Mouse (Mus musculus) testis, adult 2 months (tissue): ENCODE results near the gene Churc1.

Experiments
- CTCF ChIP-seq: fragments of 200-500 bp; IDR thresholded peaks from 2 replicates; pipeline ENCODE4 v1.5.1; 2012; ENCODE audit warnings: low read depth, mild to moderate bottlenecking, inconsistent platforms, low read length, moderate library complexity; ENCODE audit not compliant: control insufficient read depth, insufficient read depth, insufficient replicate concordance
- POLR2A ChIP-seq: fragments of 200-500 bp; IDR thresholded peaks from 2 replicates; pipeline ENCODE4 v1.6.1; 2012; ENCODE audit warnings: low read depth, mild to moderate bottlenecking, inconsistent platforms, low read length, moderate library complexity; ENCODE audit not compliant: control insufficient read depth

DNA sequence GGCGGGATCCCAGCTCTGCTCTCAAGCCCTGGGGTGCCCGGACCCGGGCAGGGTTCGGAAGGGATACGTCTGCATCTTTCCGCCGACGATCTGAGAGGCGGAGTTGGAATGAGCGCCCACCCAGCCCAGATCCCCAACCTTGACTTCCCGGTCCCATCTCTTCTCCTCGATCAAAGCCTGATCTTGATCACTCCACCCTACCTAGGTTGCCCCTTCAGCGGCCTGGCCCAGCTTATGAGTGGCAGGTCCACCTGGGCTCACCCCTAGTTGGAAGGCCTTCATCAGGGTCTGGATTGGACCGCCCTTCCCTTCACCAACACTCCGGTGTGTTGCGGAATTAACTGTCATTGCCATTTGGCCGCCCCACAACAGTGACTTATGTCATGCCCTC is 57.3 kb downstream of the Churc1 start, which contains the start of gene Rab15:
- TF ChIP-seq CTCF (no peak), POLR2A (no peak)
